Mouse (Mus musculus) bone marrow macrophage, adult 2 months (primary cell): ENCODE results near the gene Cldn13.

ENCODE experiments used
- CTCF ChIP-seq: IDR thresholded peaks from 2 replicates; pipeline ENCODE4 v1.5.1; 2012; ENCODE audit warnings: low read depth, mild to moderate bottlenecking, low read length, moderate library complexity
- POLR2A ChIP-seq: IDR thresholded peaks from 2 replicates; pipeline ENCODE4 v1.6.1; 2012; ENCODE audit warnings: mild to moderate bottlenecking, low read depth, low read length, borderline replicate concordance

DNA sequence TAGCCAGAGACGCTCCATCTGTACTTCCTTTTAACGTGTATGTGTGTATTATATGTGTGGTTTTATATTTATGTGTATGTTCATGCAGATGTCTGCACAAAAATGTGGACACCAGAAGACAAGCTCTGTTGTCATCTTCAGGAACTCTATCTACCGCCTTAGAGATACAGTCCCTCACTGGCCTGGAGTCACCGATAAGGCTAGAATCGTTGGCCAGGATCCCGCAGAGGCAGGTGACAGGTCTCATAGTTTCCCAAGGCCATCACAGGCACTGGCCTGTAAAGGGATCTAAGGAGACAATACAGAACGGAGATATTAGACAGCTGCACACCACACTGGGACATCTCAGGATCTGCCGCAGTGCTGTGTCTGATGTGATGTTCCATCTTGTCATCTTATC, 5.8 kb upstream of the Cldn13 start:
- no peak for TF ChIP-seq POLR2A
- no peak for TF ChIP-seq CTCF
